Mouse (Mus musculus): ENCODE measurements around the gene Smg7.

Gene Smg7

GRCm38 (mm10) chr1:152807619-152808391 is 94.6 kb downstream of the Smg7 start:
- DNase-seq (ENCODE audit: low spot score): no peak

DNA sequence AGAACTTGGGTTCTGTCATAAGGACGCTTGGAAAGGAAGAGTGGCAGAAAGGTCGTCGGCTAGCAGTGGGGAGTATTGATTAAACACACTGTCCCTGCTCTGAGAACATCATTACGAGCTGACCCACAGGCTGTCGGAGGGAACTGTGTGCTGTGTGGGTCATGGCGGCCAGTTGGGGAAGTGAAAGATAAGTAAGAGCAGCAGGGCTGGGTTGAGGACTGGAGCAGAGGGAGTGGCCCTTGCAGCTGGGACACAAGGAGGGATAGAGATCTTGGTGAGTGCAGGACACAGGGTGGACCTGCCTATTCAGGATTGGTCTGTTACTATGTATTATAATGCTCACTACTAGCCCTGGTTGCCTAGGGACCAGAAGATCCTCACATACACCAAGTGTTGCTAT is 97.5 kb downstream of the Smg7 start:
- no peak for DNase-seq (ENCODE audit: low spot score)

DNA sequence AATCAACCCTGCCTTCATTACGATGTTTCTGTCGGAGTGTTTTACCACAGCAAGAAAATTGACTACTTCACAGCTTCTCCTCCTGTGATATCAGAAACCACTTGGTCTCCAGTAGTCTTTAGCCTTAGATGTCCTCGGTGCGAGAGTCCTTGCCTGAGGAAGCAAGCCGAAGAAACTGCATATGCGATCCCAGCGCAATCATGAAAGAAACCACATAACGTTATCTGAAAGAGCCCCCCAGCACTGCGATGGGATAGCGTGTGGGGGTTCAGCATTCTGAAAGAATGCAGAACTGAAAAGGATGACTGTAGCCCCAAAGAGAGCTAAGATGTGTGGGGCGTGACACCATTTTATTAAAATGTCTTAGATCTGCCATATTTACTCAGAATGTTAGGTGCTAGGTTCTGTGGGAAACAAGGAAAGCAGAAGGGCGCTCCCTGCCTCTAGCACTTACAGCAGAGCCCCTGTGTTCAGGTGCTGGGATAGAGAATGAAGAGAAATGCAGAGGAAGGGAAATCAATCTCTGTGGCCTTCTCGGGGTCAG is 101.7 kb downstream of the Smg7 start:
- no peak for DNase-seq (ENCODE audit: low spot score)

GRCm38 (mm10) chr1:152799897-152800296 is 102.5 kb downstream of the Smg7 start, which contains the start of gene Ncf2:
Ncf2 (plus strand) TSS chr1:152800194.
- DNase-seq (ENCODE audit: low spot score): no peak

DNA sequence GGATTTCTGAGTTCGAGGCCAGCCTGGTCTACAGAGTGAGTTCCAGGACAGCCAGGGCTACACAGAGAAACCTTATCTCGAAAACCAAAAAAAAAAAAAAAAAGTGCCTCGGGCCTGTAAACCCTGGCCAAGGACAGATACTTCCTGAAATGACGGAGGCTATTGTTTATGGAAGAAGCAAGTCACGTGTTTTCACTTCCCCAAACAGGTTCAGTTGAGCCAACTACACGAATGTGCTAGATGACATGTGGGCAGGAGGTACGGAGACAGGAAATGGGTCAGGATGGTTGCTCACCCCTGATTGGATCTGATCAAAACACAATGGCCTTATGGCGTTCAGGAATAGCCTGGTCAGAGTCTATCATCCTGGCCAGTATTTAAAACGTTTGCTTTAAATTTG is 104.3 kb downstream of the Smg7 start:
- no peak for DNase-seq (ENCODE audit: low spot score)

GRCm38 (mm10) chr1:152796683-152797263 is 105.7 kb downstream of the Smg7 start:
- DNase-seq (ENCODE audit: low spot score): no peak

- DNase-seq (ENCODE audit: low spot score): no peak
Observed at GRCm38 (mm10) chr1:152795688-152796255, 106.7 kb downstream of the Smg7 start.

DNA sequence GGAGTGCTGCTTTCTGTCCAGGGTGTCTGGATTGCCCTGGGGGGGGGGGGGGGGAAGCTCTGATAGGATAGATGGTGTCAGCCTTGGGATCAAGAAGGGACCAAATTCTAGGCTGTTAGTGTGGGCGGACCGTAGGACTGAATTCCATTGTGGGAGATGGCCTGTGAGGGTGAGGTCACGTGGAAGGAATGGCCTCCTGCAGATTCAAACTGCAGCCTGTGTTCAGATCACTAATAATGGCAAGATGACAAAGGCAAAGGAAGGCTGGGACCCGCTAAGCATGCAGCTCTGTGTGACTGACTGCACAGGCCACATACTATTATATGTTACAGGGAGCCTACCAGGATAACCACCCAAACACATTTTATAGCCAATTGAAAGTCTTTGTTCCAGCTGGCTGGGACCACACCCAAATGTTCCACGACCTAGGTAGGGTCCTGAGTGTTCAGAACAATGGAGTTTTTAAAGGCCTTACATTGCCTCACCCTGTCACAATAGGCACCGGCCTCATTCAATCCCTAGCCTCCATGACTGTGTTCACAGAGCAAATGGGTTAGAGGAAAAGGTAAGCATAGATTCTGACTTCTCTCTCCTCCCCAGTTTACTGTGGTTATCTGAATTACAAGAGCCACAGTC is 108.8 kb downstream of the Smg7 start:
- DNase-seq (ENCODE audit: low spot score): no peak

- DNase-seq (ENCODE audit: low spot score): no peak
Observed at GRCm38 (mm10) chr1:152792736-152793494, 109.5 kb downstream of the Smg7 start.

DNA sequence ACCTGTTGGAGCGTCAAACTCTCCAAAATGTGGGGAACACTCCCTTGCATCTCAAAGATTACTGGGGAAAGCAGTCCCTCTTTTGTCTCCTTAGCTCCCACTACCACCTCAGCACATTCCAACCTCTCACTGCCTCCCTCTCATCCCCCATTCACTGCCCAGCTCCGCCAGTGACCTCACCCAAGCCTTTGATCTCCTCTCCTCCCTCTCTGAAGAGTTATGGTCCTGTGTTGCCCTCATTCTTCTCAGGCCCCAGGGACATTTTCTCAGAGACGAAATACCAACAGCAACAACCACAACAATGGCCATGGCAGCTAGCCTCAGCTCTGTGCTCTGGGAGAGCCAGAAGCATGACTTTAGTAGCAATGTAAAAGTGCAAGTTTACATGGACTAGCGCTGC is 111.2 kb downstream of the Smg7 start:
- DNase-seq (ENCODE audit: low spot score): no peak

GRCm38 (mm10) chr1:152790821-152791220 is 111.6 kb downstream of the Smg7 start:
- DNase-seq (ENCODE audit: low spot score): no peak

DNA sequence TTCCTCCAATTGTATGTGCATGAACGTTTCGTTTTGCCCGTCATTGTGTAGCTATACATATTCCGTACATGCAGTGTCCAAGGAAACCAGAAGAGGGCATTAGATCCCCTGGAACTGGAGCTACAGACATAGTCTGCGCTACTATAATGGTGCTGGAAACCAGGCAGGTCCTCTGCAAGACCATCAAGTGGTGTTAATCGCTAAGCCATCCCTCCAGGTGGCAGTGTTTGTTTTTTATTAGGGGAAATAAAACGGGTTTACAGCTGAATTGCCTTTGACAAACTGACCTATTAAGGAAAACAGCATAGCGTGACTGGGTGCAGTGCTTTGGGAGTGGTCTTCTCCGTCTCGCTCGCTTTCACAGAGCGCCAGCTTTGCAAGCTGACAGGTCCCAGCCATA is 112.2 kb downstream of the Smg7 start:
- peak; percentile 19 for DNase-seq (ENCODE audit: low spot score)

- no peak for DNase-seq (ENCODE audit: low spot score)
Observed at GRCm38 (mm10) chr1:152788121-152788660, 114.3 kb downstream of the Smg7 start.

Data from urinary bladder, postnatal 25 days (tissue).